Comparison of ENCODE assay signal across 17 mouse cellular contexts in the genomic region with DNA sequence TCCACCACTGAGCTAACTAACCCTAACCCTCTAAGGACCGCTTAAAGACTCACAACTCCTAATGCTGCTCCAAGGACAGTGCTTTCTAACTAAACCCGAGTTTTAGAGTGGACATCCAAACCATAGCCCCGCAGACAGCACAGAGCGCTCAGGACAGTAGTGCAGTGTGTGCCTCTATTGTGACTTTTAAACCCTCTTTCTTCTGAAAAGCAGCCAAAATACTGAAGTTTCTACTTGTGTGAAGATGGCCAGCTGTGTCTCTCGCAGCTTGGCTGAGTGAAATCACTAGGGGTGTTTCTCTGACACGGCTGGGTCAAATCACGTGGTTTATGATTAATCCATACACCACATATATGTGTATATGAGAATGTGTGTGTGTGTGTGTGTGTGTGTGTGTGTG. TPM values are rescaled to one million over a fixed set of nuclear protein-coding genes. Genes with fewer than 3 reads are reported as not detected.
"Had no signal": no experiment of that assay in that cellular context is flagged by ENCODE, and none has a peak within 500 bp of the region (broad histone marks: within the 10 kb centered on the region; RNA-seq: fewer than 3 reads in every experiment).

No protein-coding gene starts in this region.

- H3K9me3 ChIP-seq: hindbrain, embryonic 13.5 days; limb, embryonic 13.5 days; midbrain, embryonic 12.5 days; neural tube, embryonic 13.5 days had no signal

- H3K27me3 ChIP-seq: hindbrain, embryonic 13.5 days; limb, embryonic 13.5 days; midbrain, embryonic 12.5 days; neural tube, embryonic 13.5 days had no signal

- DNase-seq: kidney, adult 18-20 months; kidney, postnatal 36 days; layer of hippocampus, adult 9-11 months; layer of hippocampus, postnatal 36 days; left cerebral cortex, postnatal 4 days; lung, adult 18-20 months; retina, postnatal 1 day; right cerebral cortex, postnatal 4 days; thymus, postnatal 4 days had no signal

- H3K27ac ChIP-seq: hindbrain, embryonic 13.5 days; hindbrain, postnatal 0 days; limb, embryonic 13.5 days; liver, embryonic 14.5 days; midbrain, embryonic 12.5 days; neural tube, embryonic 13.5 days had no signal

- ATAC-seq: hindbrain, postnatal 0 days; midbrain, embryonic 16.5 days had no signal

- H3K9ac ChIP-seq: hindbrain, embryonic 13.5 days; limb, embryonic 13.5 days; liver, embryonic 14.5 days; midbrain, embryonic 12.5 days; neural tube, embryonic 13.5 days had no signal

- H3K4me2 ChIP-seq: hindbrain, embryonic 13.5 days; limb, embryonic 13.5 days; midbrain, embryonic 12.5 days; neural tube, embryonic 13.5 days had no signal

- H3K36me3 ChIP-seq: hindbrain, embryonic 13.5 days; limb, embryonic 13.5 days; midbrain, embryonic 12.5 days; neural tube, embryonic 13.5 days had no signal

- H3K4me3 ChIP-seq: hindbrain, embryonic 13.5 days; limb, embryonic 13.5 days; midbrain, embryonic 12.5 days; neural tube, embryonic 13.5 days had no signal

- H3K4me1 ChIP-seq: midbrain, embryonic 12.5 days had no signal

RNA-seq across cellular contexts. Expression of a gene that starts 33.4 kb away (rescaled TPM):
- polyA plus RNA-seq: liver, adult 2 months had no signal
